Mouse (Mus musculus) ovary, postnatal 10 days (tissue): ENCODE measurements at regions not wholly inside any gene's neighbourhood (a gene's known extent, or its start where the extent isn't known, plus 50 kb on each side); places are given as distances from the start of the nearest gene placed in this dataset.
A peak's percentile ranks its signal among the peaks of the same experiment; 100 is the strongest.

Experiments
- DNase-seq: peaks from one replicate; pipeline ENCODE4 v3.0.0; 2022; ENCODE audit warnings: low spot score

DNA sequence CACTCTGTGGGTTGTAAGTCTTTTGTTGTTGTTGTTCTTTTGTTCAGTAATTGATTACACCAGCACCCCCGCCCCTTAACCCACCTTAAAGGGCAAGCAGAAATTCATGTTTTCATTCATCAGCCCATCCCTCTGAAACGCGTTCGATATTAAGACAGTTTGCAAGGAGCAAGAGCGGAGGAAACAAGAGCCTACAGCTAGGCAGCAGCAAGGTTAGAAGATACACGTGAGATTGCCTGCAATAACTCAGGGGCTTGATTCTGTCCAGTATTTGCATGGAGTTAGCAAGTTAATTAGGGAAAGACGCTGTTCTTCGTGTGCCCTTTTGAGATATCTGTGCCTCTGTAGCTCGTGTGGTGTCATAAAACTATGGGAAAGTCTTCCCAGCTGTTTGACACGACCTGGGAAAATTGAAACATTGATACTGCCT lies 202.0 kb downstream of the Gm11146 start:
- no peak for DNase-seq

DNA sequence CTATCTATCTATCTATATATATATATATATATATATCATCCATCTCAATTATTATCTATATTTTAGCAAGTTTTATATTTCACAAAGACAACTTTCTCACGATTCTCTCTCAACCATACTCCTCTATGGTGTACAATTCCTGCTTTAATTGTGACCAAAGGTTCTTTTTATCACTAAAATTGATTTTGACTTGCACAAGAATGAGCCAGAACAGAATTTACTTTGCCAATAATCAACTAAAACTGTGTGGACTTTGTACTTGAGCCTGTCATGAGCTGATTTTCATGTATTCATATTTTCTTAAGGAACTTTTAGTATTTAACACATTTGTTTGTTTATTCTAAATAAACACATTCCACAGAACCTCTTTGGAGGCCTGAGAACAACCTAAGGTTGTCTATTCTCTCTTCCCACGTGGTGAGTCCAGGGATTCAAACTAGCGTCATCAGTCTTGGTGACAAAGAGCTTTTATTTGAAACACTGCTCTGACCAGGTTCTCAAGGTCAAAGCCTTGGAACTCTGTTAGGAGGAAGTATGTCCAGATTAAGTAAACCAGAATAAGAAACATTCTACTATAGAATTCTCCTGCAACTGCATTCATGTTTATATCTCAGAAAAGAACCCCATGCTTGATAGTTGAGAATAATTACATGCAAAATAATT lies 207.7 kb downstream of the Gm11146 start:
- no peak for DNase-seq

DNA sequence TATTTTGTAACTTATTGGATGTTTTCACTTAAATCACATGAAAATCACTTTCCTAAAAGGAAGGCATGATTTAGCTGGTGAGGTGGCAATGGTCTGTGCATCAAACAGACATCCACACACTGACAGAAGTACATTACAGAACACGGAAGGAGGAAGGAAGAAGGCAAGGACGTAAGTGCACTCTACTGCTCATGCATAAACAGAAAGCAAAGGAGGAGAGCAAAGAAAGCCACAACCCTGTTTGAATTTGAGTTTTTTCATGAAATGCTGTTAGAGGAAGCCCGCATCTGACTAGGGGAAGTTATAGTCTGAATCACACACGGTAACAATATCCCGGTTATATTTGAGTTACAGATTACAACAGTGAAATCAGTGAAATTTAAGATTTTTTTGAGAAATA lies 208.4 kb downstream of the Gm11146 start:
- no peak for DNase-seq

DNA sequence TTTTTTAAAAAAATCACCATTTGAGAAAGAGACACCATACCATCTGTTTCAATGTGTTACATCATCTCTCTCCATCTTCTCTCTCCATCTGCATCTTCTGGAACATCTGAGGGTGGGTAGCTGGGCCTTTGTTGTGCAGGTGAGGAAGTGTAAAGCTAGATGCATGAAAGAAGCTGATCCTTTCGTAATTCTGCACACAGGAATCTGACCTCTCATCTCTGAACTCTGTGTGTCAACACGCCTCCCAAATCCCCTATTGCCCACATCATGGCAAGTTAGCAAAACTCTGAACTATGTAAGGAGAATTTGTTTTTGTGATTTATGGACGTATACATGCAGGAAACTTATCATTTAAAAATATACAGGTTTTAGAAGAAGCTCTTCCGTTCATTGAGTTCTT lies 209.7 kb downstream of the Gm11146 start:
- DNase-seq = no peak

DNA sequence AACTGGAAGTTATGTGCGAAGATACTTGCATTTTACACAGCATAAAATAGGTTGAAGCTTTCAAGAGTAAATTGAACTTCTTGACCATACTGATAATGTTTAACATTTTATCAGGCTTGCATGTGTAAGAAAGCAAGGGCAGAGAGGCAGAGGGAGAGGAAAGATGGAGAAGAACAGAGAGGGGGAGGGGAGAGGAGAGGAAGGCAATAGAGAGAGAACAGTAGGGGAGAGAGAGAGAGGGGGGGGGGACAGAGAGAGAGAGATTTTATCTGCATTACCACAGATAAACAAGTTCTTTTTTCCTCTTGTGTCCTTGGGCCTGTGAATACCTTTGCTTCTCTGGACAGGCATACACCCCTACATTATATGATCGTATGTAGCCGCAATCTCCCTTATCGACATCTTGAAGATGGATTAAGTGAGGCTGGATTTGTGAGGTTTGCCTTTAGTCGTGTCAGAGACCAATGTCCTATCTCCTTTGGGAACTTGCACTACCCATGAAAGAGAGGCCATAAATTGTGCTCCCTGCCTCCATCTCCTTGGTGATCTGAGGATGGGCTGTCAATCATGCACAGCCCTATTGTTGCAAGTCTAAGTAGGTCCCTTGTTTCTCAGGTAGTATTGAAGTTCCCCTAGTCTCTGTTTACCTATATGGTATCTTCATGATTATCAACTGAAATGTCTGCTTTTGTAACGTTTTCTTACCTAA lies 217.7 kb downstream of the Gm11146 start:
- no peak for DNase-seq

DNA sequence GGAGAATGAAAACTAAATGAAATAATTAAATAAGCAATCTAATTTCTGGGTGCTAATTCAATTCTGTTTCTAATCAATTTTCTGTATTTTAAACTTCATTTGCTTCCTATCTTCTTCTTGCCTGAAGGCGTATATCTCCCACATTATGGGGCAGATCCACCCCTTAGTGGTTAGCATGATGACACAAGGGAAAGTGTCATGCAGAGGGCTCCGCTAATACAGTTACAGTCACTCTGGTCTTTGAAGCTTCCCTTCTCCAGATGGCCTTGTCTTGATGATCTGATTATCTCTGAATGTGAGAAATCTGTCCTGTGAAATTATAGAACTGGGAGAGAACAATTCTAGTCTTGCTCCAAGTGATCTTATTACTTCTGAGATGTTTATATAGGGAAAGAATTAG lies 219.1 kb downstream of the Gm11146 start:
- no peak for DNase-seq

DNA sequence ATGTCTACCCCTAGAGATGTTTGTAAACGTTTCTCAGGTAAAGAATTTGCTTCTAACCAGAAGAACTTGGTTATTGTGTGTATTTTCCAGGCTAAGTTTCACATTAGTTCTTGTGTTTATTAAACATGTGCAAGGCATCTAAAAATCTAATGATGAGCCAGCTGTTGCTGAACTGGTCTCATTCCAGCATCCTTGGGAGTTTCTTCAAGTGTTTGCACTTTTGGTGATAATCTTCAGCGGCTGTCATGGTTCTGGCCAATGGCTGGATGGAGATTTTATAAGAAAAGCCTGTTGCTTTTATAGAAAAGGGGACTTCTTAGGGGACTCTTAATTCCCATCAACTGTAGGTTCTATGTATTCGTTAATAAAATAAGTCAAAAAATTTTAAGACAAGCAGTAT lies 229.1 kb downstream of the Gm11146 start:
- no peak for DNase-seq

DNA sequence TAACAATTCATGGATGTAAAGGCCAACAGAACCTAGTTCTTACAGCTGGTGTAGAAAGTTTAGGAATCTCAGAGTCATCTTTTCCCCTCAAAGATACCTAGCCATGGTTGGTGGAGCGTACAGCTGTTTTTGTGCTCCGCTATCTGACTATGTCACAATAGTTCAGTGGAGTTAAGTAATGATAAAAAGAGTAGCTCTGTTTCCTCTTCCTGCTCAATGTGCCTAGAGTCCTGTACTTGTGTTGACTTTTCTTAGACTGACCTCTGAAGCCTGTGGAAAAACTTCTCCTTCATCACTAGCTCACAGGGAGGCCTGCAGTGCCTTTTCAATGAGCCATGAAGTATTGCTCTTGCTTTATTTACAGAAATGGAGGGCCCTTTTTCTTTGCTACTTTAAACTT lies 232.1 kb downstream of the Gm11146 start:
- no peak for DNase-seq

DNA sequence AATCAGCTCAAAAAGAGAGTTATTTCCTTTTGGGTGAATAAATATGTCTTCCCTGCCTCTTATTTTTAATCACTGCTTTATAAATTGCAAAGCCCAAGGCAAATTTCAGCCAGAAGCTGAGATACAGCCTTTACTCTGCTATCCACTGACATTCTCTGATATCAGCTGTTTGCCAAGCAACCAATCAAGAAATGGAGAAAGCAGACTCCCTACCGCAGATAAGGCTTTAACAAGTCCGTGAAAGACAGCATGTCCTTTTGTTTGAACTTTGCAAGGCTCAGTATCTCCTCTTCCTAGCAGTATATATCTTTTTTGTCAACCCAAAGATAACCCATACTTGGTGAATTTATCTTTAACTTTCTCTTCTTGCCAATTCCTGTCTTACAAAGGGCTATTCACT lies 236.6 kb downstream of the Gm11146 start:
- no peak for DNase-seq

DNA sequence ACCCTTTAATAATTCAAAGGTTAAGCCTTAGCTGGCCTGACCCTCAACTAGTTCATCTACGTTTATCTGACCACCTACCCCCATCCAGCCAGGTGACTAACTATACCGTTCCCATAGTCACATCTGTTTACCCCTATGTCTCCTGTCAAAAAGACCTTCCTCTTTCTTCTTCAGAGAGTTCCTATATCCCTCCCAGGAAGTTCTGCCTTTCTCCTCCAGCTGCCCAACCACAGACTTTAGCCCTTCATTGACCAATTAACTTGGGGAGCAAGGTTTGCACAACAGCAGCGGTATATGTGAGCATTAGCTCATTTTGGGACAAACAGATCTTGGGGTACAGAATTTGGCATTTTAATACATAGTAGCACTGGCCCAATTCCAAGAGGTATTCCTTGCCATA lies 237.5 kb downstream of the Gm11146 start:
- no peak for DNase-seq

DNA sequence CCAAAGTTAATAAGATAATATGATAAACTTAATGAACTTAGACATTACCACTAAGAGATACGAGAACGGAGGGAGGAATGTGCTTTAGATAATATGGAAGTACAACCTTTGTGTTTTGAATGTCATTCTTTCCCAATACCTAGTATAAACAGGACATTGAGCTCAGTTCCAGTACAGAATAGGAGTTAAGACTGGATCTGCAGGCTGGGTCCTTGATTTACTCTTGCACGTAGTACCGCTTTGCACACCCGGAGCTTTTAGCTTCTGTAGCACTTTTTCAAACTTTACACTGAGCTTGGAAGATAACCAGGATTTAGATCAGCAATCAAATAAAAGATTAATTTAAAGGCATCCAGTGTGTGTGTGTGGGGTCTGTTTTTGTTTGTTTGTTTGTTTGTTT lies 242.7 kb downstream of the Gm11146 start:
- no peak for DNase-seq

DNA sequence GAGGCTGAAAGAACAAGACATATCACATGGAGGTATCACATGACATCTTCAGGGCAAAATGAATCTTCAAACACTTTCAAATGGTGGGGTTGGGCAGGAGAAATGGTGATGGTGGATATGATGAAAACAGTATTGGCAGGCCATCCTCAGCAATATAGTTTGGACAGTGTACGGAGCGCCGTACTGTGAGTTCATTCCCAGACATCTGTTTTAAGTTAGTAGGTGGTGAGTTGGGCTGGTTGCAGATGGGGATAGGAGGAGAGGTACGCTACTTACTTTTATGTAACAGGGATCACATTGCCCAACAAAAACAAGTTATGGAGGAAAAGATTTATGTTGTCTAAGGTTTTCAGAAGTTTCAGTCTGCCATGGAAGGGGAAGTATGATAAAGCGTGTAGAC lies 246.6 kb downstream of the Gm11146 start:
- no peak for DNase-seq

DNA sequence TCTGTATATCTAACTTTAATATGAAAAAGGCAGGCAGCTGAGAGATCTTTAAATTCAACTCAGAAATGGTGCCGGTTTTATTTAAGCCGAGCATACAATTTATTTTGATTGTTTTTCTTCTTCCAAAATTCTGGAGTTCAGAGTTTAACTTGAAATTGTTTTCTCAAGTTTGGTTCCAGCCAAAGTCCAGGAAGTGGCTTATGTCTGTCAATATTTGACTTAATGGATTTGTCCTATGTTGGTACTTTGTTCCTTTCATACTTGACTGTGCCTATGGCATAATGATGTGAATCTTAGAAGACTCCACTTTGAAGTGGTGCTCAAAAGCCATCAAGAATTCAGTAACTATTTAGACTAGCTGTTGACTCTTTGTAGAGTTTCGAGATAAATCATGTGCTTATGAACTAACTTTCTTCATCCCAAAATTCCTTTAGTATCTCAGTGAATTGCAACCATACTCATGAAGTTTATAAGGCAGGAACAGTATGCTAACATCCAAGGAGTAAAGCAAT lies 247.6 kb downstream of the Gm11146 start:
- DNase-seq = no peak

DNA sequence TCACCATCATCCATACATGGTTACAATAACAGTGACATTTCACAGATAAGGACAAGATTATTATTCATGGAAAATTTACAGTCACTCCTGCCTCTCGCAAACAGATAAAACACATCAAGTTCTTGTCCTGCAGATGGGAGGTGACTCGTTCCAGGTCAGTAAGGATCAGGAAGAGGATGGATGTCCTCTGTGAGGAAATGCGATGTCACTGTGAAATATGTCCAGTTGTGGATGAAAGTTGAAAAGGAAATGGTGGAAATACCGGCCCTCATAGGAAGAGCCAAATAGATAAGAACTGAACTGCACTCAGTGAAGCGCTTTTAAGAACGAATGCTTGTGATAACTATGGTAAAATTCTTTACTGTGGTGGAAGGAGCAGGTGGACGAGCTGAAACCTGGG lies 255.8 kb downstream of the Gm11146 start:
- no peak for DNase-seq

DNA sequence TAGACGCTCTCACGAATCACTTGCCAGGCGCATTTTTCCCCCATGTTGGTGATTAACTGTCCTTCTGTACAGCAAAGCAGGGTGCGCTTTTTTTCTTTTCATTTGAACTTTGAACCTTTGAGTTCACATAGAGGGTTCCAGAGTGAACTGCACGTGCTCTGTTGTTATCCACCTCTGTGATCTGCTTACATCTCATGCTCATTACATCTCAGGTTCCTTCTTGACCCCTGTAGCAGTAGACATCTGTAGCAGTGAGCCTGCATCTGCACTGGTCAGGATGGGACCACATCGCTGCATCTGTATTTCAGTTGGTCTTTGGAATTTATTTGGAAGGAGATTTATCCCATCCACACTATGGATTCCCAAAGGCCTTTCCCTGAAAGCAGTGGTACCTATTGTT lies 269.6 kb downstream of the Gm11146 start:
- DNase-seq = no peak

DNA sequence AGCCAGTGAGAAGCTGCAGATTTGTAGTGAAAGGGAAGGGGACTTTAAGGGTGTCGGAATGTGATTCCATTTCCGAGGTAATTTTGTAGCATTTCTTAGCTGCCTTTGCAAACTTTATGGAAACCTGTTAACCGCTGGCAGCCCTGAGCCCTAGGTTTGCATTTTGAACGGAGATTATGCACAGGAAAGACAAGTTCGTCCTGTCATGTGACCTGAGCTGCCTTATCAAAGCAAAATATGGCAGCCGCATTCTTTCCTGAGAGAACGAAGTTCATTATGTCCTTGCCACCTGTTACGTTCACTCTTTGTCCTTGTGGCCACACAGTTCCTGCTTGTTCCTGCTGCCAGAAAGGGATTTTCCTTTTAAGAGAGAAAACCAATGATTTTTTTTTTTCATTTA lies 270.9 kb downstream of the Gm11146 start:
- DNase-seq = peak; percentile 28

DNA sequence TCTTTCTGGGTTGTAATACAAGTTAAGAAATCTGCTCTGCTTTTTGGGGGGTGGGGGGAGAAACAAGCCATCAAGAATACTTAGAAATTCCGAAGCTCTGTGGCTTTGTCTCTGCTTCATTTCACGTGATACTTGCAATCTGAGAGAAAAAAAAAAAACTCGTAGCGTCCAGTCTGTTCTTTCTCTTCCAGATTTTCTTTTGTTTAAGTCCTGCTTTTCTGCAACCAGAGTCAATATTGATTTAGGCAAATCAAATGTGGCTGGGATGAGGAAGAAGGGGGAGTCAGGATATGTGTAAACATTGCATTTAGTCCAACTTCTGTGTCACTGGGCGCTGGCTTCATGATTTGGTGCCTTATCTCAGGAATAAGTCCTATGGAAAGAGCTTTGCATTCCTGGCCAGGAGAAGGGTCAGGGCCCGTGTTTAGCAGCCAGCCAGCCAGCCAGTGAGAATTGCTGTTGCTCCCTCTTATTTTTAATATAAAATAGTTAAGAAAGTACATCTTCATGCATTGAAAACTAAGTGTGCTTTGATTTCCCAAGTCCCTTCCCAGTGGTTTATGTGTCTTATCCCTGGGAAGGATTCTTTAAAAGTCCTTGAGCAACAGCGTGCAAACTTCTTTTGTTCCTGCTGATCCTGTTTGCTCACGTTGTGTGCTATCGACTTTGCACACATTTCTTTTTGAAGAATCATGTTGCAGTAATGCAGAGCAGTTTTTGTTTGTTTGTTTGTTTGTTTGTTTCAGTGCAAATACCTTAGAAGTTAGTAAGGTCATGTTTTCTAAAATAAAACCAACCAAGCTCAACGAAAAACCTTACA lies 272.0 kb downstream of the Gm11146 start:
- DNase-seq = peak; percentile 28

DNA sequence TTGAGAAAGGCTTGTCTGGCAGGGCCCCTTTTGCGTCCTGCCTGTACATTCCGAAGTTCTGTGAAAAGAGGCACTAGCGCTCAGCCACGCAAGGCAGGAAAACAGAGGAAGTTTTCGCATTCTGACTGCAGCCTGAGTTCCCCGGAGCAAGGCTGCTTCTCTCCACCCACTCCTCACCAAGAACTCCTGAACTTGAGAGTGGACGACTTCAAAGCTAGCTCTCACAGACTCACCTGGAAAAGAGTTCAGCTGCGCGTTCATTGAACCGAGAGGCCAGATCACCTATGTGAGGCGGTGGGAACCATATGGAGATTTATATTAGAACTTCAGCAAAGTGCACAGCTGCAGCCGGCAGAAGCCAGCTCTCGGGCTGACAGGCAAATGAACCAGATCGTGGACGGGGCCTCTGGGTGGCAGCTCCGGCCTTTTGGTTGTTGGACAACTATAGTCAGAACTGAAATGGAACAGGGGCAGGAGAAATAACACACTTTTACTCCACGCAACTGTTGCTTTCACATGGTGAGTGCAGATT lies 272.7 kb downstream of the Gm11146 start:
- DNase-seq = peak; percentile 51

DNA sequence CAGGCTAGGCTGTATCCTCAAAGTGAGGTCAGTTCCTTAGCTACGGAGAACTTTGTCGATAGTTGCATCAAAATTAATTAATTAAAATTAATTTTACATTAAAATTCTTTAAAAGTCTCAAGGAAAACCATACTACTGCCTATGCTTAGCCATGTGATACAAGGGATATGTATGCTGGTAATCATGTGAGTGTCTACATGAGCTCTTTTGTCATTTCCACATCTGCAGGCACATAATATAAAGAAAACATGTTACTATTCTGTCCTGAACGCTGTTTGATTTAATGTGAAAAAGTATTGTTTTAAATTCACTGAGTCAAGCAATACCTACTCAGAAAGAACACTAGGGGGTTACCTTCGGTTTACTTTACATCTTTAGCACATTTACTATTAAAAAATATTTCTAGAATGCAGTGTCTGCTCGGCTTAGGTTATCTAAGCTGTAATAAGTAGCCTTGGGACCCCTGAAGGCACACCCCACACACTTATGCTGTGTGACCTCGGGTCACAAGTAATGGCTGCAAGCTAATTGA lies 273.2 kb downstream of the Gm11146 start:
- no peak for DNase-seq

DNA sequence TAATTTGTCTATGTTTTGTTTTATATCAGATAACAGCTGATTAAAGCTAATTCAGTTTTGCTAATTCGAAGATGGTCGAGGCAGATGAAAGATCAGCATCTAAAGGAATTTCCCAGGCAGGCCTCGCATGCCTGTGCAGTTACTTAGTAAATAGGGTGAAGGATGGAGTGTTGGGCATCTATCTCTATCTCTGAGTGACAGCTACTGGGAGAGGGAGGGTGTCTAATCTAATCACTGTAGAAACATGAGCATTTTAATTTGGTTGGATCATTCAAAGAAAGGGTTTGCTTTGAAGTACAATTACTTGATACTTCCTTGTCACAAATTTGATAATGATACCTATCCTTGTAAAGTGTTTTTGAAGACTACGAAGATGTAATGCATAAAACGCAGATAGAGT lies 273.8 kb downstream of the Gm11146 start:
- no peak for DNase-seq

DNA sequence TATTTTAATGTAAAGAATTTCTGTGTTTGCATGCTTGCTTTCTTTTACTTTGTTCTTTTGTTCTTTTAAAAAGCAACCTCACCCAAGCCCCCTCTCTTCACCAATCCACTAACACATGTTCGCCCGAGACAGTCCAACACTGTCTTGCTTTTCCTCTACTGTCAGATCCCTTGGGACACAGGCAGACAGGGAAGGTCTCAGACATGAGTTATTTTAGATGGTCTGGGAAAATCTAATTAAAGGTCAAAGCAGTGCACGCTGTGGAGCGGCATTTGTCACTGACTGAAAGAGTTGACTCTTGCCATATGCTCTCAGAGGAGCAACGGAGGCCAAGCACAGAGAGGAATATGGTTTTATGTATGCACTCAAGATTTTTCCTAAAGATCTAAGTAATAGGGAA lies 279.6 kb downstream of the Gm11146 start:
- DNase-seq = no peak

DNA sequence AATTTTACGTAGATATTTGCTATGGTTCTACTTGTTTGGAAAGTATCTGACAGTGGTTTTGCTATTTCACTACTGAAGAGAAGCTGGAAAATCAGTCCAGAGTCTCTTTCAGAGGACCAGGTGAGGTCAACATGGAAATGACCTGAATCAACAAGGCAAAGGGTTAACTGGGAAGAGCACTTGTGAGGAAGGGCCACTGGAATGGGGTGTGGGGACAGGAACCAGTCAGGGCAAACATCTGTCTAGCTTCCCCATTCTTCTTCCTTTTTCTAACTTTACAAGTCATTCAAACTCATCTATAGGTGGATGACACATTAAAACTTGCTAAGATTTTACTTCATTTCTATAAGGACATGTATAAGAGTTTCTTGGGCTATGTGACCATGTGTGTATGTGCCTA lies 283.7 kb downstream of the Gm11146 start:
- no peak for DNase-seq
